Comparison of ENCODE assay signal across 12 mouse cellular contexts in genomic region chr4:70245706-70246105, GRCm38 (mm10).
"Had no signal": no experiment of that assay in that cellular context is flagged by ENCODE, and none has a peak within 500 bp of the region (broad histone marks: within the 10 kb centered on the region; RNA-seq: fewer than 3 reads in every experiment).

No protein-coding gene starts in this region.

- DNase-seq: kidney, postnatal 10 days; kidney, postnatal 36 days; layer of hippocampus, postnatal 36 days; liver, embryonic 13.5 days; lung, adult 2 months; lung, postnatal 14 days; lung, postnatal 4 days; midbrain, embryonic 14.5 days; thymus, adult 18-20 months; thymus, postnatal 36 days had no signal

- H3K9me3 ChIP-seq: liver, embryonic 13.5 days had no signal

- H3K9ac ChIP-seq: liver, embryonic 13.5 days had no signal

- H3K27me3 ChIP-seq: liver, embryonic 13.5 days had no signal

- H3K27ac ChIP-seq: left cerebral cortex, adult 2 months; liver, embryonic 13.5 days had no signal

- H3K4me2 ChIP-seq: liver, embryonic 13.5 days; midbrain, embryonic 11.5 days had no signal

- H3K4me3 ChIP-seq: left cerebral cortex, adult 2 months; liver, embryonic 13.5 days had no signal

- H3K4me1 ChIP-seq: liver, embryonic 13.5 days had no signal
